Mouse (Mus musculus) frontal cortex, adult (tissue): ENCODE measurements at regions not wholly inside any gene's neighbourhood (a gene's known extent, or its start where the extent isn't known, plus 50 kb on each side); places are given as distances from the start of the nearest gene placed in this dataset.
"Not testable (repeated sequence)": the region's sequence is repeated elsewhere in the genome, so short reads cannot be mapped to it uniquely, and the experiment has no call there.

Source experiments
- ATAC-seq: cut with Nextera tagmentation; 2 replicates; pipeline ENCODE4 v1.9.2; 2017; ENCODE audit warnings: mild to moderate bottlenecking, moderate library complexity, mixed read lengths; ENCODE audit not compliant: low TSS enrichment

GRCm38 (mm10) chr16:82899611-82900010, 71.4 kb downstream of the Gm21833 start:
- no peak for ATAC-seq

DNA sequence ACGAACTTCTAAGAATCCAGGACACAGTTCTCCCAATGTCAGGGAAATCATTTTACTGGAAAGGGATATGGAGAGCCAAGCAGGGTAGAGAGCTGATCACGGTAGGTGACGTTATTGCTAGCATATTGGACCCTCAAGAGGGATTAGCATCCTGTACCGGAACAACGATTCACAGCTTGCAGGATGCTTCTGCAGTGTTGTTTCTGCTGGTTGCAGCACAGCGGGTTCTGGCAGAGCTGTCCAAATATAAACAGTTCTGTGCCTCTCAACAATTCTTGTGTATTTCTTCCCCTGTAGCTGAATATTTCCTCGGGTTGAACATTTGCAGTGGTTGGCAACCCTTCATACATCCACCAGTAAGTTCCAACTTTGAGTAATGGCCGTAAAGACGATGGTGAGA, 92.4 kb downstream of the Gm21833 start:
- no peak for ATAC-seq

DNA sequence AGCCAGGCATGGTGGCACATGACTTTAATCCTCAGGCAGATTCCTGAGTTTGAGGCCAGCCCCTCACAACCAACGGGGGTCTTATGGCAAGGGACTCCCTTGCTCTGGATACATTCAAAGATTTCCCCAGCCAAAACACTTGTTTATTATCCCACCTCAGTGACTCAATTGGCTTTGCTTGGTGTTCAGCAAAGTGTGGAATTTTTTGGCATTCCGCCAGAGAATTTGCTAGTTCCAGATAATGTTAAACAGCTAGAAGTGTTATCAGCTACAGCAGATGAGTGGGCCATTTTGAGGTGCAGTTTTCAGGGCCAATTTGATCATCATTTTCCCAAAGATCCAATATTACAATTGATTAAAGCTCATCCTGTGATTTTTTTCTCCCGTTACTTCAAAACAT, 130.8 kb downstream of the Gm21833 start:
- ATAC-seq: not testable (repeated sequence)

GRCm38 (mm10) chr16:82991705-82992104, 163.5 kb downstream of the Gm21833 start:
- ATAC-seq: peak; percentile 86

GRCm38 (mm10) chr16:82997861-82998260, 169.7 kb downstream of the Gm21833 start:
- ATAC-seq: peak; percentile 94

DNA sequence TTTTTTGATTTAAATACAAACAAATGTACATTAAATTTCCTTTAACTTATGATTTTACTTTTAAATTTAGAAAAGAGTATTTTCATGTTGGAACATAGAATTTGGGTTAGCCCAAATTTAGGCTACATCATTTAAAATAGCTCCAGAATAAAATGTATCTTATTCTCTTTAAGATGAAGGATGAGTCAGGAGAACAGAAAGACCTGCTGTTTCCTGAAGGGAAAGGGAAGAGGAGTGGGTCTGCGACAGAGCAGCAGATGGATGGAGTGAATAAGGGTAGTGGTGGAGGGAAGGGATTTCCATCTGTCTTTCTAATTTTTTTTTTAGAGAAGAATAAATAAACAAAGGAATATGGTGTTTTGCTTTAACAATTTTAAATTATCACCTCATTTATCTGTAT, 193.1 kb downstream of the Gm21833 start:
- peak; percentile 99 for ATAC-seq

DNA sequence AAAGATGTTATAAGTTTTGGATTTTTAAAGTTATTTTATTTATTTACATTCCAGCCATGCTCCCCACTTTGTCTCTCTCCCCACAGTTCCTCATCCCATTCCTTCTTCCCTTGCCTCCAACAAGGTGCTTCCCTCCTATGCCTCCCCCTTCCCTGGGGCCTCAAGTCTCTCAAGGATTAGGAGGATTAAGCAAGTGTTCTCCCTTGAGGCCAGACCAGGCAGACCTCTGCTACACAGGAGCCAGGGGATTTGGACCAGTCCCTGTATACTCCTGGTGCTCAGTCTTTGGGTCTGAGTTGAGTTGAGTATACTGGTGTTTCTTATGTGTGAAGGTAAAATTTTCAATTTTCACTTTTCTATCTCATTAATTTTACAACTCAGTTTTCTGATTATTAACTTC, 235.2 kb downstream of the Gm21833 start:
- ATAC-seq: no peak

- no peak for ATAC-seq
These were observed 243.3 kb downstream of the Gm21833 start for GRCm38 (mm10) chr16:83071488-83071887.

DNA sequence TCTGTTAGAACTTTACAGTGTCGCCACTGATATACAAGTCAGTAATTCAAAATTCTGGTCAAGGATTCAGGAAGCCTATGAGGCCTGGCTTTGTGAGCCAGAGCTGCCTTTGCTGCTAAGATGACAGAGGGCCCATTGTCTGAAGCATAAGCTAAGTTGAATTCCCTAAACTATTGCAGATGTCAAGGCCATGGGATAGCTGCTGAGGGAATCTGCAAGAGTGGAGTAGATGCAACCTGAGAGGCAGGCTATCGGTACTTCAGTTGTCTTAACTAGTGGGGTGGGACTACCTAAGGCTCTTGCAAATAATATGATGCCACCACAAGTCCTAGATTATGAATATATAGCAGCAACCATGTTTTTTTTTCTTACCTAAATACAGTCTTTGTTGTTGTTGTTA, 263.9 kb downstream of the Gm21833 start:
- no peak for ATAC-seq

DNA sequence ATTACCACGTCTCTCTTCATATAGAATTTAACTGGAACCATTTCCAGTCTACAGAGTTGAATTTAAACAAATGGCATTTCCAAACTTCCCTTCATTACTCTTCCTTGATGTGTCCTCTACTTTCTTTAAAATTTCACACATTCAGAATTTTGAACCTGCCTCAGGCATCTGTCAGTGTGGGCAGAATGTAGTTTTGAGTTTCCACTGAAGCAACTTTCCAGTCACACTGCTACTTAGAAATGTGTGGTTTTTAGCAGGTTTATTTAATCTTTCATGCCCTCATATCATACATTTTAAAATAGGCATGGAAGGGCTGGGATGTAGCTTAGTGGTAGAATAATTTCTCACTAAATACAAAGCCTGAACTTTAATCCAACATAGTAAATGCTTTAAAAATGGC, 282.9 kb downstream of the Gm21833 start:
- peak; percentile 99 for ATAC-seq

- no peak for ATAC-seq
These were observed 303.7 kb downstream of the Gm21833 start for GRCm38 (mm10) chr16:83131876-83132275.

- ATAC-seq: peak; percentile 87
These were observed 344.8 kb downstream of the Gm21833 start for GRCm38 (mm10) chr16:83173021-83173420.

GRCm38 (mm10) chr16:83193441-83193953, 365.3 kb downstream of the Gm21833 start:
- ATAC-seq: peak; percentile 92

- peak; percentile 72 for ATAC-seq
These were observed 369.6 kb downstream of the Gm21833 start for GRCm38 (mm10) chr16:83197812-83198211.
